Mouse (Mus musculus) CH12.LX (cell line): ENCODE data around the gene Grk5. TPM values are rescaled to one million over a fixed set of nuclear protein-coding genes. Genes with fewer than 3 reads are reported as not detected.

Experiments used
- DNase-seq: peaks from one replicate; pipeline ENCODE4 v3.0.0-alpha.2; 2013; ENCODE audit errors: extremely low read depth
- H3K27ac ChIP-seq: 2 replicates; pipeline ENCODE4 v1.5.1; 2012; ENCODE audit warnings: low read depth, mild to moderate bottlenecking, control low read depth, moderate library complexity; ENCODE audit not compliant: insufficient read depth
- H3K27me3 ChIP-seq: replicated peaks from 2 replicates; pipeline ENCODE3; 2012; ENCODE audit warnings: inconsistent platforms
- H3K36me3 ChIP-seq, 2 experiments: replicated peaks in 1 of 2; 2 replicates each; pipeline versions ENCODE3 to v1.6.1; 2012; ENCODE audit warnings: inconsistent platforms in 1 of 2, low read length in 1 of 2, mild to moderate bottlenecking in 1 of 2, mixed read lengths in 1 of 2, moderate library complexity in 1 of 2; ENCODE audit not compliant: control insufficient read depth in 1 of 2, insufficient read depth in 1 of 2
- H3K4me1 ChIP-seq, 2 experiments: 2 replicates each; pipeline ENCODE4 v1.6.1; 2012; ENCODE audit warnings: inconsistent platforms in 1 of 2, moderate library complexity in 1 of 2; ENCODE audit not compliant: insufficient read depth in 2 of 2, control insufficient read depth in 1 of 2
- H3K4me2 ChIP-seq: 2 replicates; pipeline ENCODE4 v1.6.1; 2012; ENCODE audit warnings: low read depth, mild to moderate bottlenecking, control low read depth; ENCODE audit not compliant: poor library complexity, insufficient read depth, severe bottlenecking
- H3K4me3 ChIP-seq, 3 experiments: fragments of 150-350 bp in 1 of 3; sonication (generic) in 1 of 3; replicated peaks in 1 of 3; 2 replicates each; pipeline versions ENCODE3 to v1.5.1; 2011 to 2012; ENCODE audit warnings: low read depth in 2 of 3, low read length in 2 of 3, mild to moderate bottlenecking in 2 of 3, moderate library complexity in 2 of 3, control low read depth in 1 of 3, improper control_type of control experiment in 1 of 3, inconsistent platforms in 1 of 3, mixed read lengths in 1 of 3; ENCODE audit not compliant: poor library complexity in 1 of 3
- H3K79me2 ChIP-seq: replicated peaks from 2 replicates; pipeline ENCODE4 v1.6.1; 2012; ENCODE audit warnings: mild to moderate bottlenecking, moderate library complexity; ENCODE audit not compliant: control insufficient read depth, poor library complexity, insufficient read depth, severe bottlenecking; ENCODE audit errors: extremely low read depth
- H3K9ac ChIP-seq: 2 replicates; pipeline ENCODE4 v1.6.1; 2012; ENCODE audit warnings: low read depth, mild to moderate bottlenecking, control low read depth, moderate library complexity; ENCODE audit not compliant: insufficient read depth
- H3K9me3 ChIP-seq: replicated peaks from 2 replicates; pipeline ENCODE3; 2012; ENCODE audit warnings: low read length, inconsistent platforms, mixed read lengths
- BHLHE40 ChIP-seq: IDR thresholded peaks from 2 replicates; pipeline ENCODE4 v1.6.1; 2011; ENCODE audit warnings: mild to moderate bottlenecking, low read depth, low read length, improper control_type of control experiment
- CHD1 ChIP-seq: IDR thresholded peaks from 2 replicates; pipeline ENCODE4 v1.6.1; 2012; ENCODE audit warnings: low read depth, low read length, improper control_type of control experiment, inconsistent platforms
- CTCF ChIP-seq, 2 experiments: IDR thresholded peaks in 1 of 2; conservative IDR thresholded peaks in 1 of 2; 2 replicates each; pipeline ENCODE4 v1.5.1; 2011 to 2012; ENCODE audit warnings: low read depth in 2 of 2, low read length in 2 of 2, improper control_type of control experiment in 1 of 2, inconsistent platforms in 1 of 2, mild to moderate bottlenecking in 1 of 2, moderate library complexity in 1 of 2
- E2F4 ChIP-seq: IDR thresholded peaks from 2 replicates; pipeline ENCODE4 v1.6.1; 2011; ENCODE audit warnings: low read depth, low read length, improper control_type of control experiment; ENCODE audit not compliant: insufficient replicate concordance
- EP300 ChIP-seq: IDR thresholded peaks from 2 replicates; pipeline ENCODE4 v1.6.1; 2011; ENCODE audit warnings: low read length, improper control_type of control experiment
- GABPA ChIP-seq: IDR thresholded peaks from 2 replicates; pipeline ENCODE4 v1.6.1; 2012; ENCODE audit warnings: low read depth, low read length, improper control_type of control experiment, inconsistent platforms; ENCODE audit not compliant: insufficient replicate concordance
- IRF4 ChIP-seq: IDR thresholded peaks from 2 replicates; pipeline ENCODE4 v1.6.1; 2014; ENCODE audit warnings: low read depth, mild to moderate bottlenecking, inconsistent platforms, low read length, improper control_type of control experiment
- JUND ChIP-seq: conservative IDR thresholded peaks from 2 replicates; pipeline ENCODE4 v1.6.1; 2011; ENCODE audit warnings: low read depth, low read length, improper control_type of control experiment
- KAT2A ChIP-seq: IDR thresholded peaks from 2 replicates; pipeline ENCODE4 v1.6.1; 2012; ENCODE audit warnings: low read length, improper control_type of control experiment, inconsistent platforms; ENCODE audit not compliant: insufficient replicate concordance
- MAFK ChIP-seq: IDR thresholded peaks from 2 replicates; pipeline ENCODE4 v1.6.1; 2011; ENCODE audit warnings: low read length, improper control_type of control experiment; ENCODE audit not compliant: insufficient replicate concordance
- MAX ChIP-seq: IDR thresholded peaks from 2 replicates; pipeline ENCODE4 v1.6.1; 2011; ENCODE audit warnings: low read length, improper control_type of control experiment
- MEF2A ChIP-seq: IDR thresholded peaks from 2 replicates; pipeline ENCODE4 v1.6.1; 2014; ENCODE audit warnings: low read depth, mild to moderate bottlenecking, inconsistent platforms, low read length, improper control_type of control experiment, borderline replicate concordance
- NELFE ChIP-seq: IDR thresholded peaks from 2 replicates; pipeline ENCODE4 v1.6.1; 2011; ENCODE audit warnings: low read depth, low read length, improper control_type of control experiment
- RAD21 ChIP-seq: IDR thresholded peaks from 2 replicates; pipeline ENCODE4 v1.6.1; 2011; ENCODE audit warnings: low read depth, mild to moderate bottlenecking, low read length, improper control_type of control experiment, moderate library complexity
- SIN3A ChIP-seq: IDR thresholded peaks from 2 replicates; pipeline ENCODE4 v1.6.1; 2012; ENCODE audit warnings: low read length, improper control_type of control experiment, inconsistent platforms
- SMC3 ChIP-seq: IDR thresholded peaks from 2 replicates; pipeline ENCODE4 v1.6.1; 2011; ENCODE audit warnings: low read depth, low read length, improper control_type of control experiment
- TBP ChIP-seq: conservative IDR thresholded peaks from 2 replicates; pipeline ENCODE4 v1.6.1; 2011; ENCODE audit warnings: low read depth, low read length, improper control_type of control experiment
- UBTF ChIP-seq: IDR thresholded peaks from 2 replicates; pipeline ENCODE4 v1.6.1; 2012; ENCODE audit warnings: low read depth, mild to moderate bottlenecking, inconsistent platforms, low read length, improper control_type of control experiment, moderate library complexity
- dilution Hi-C: fragments of 300-500 bp; cut with MboI; formaldehyde crosslinking; loops from 2 replicates; pipeline ENCODE4 v1.14.3; 2020; ENCODE audit warnings: low sequenced_read_pairs; ENCODE audit not compliant: extremely low pct_unique_long_range_greater_than_20kb, extremely low pct_ligation_motif_present
- in situ Hi-C: fragments of 300-500 bp; cut with MboI; formaldehyde crosslinking; loops from 3 replicates; pipeline ENCODE4 v1.14.3; 2019; ENCODE audit warnings: low sequenced_read_pairs, low pct_ligation_motif_present, low pct_unique_long_range_greater_than_20kb, mixed read lengths
- polyA plus RNA-seq: library from polyadenylated mRNA; unstranded; fragments of >175 nt; gene quantifications from 2 replicates; pipeline ENCODE4 v1.2.1, GENCODE M21; 2012; ENCODE audit warnings: low read depth; ENCODE audit not compliant: insufficient read length
- total RNA-seq, 2 experiments: library from RNA; depleted of rRNA; stranded (reverse); fragments of 300-350 nt in 1 of 2; fragments of >200 nt in 1 of 2; gene quantifications; 2 replicates each; pipeline ENCODE4 v1.2.3; 2012 to 2014

Gene Grk5
- total and polyA plus RNA-seq, 3 experiments: 5.7 to 11.5 (median 7.6) TPM

- H3K27me3 ChIP-seq: no peaks in the 10 kb centered on the region
- dilution Hi-C loops: no loop called here
- no peak overlapping the region for H3K4me3 ChIP-seq
Measured at GRCm38 (mm10) chr19:60972281-60973015, 82.9 kb downstream of the Grk5 start.

GRCm38 (mm10) chr19:60973508-60973907 lies 84.0 kb downstream of the Grk5 start:
- TF ChIP-seq TBP: no peak
- TF ChIP-seq CTCF (conservative IDR thresholded peaks at IDR 0.05 in 1 of 2, IDR thresholded peaks at IDR 0.05 in 1 of 2; ENCODE audit: low read depth in 2 of 2, low read length in 2 of 2): no peak
- no peak for TF ChIP-seq GABPA
- no peak for TF ChIP-seq EP300
- TF ChIP-seq NELFE: no peak
- TF ChIP-seq IRF4: no peak
- no peak for TF ChIP-seq SMC3
- no peak for TF ChIP-seq UBTF
- TF ChIP-seq KAT2A: no peak
- no peak for TF ChIP-seq MAFK
- TF ChIP-seq MEF2A: no peak
- no peak for TF ChIP-seq RAD21
- no peak for TF ChIP-seq SIN3A
- no peak for TF ChIP-seq E2F4
- TF ChIP-seq MAX: no peak
- TF ChIP-seq CHD1: no peak
- no peak for TF ChIP-seq BHLHE40
- no peak for DNase-seq
- Histone ChIP-seq H3K9me3 (no peaks in the 10 kb centered on the region), H3K4me3 (no peak overlapping the region), H3K4me1 (no peaks in the 10 kb centered on the region), H3K9ac (no peak overlapping the region), H3K27ac (no peak overlapping the region), H3K79me2 (no peaks in the 10 kb centered on the region), H3K36me3 (peaks cover 0 to 3% of the 10 kb centered on the region in 2 experiments), H3K4me2 (no peak overlapping the region), H3K27me3 (no peaks in the 10 kb centered on the region)
- dilution Hi-C loops (no loop called here), in situ Hi-C loops (no loop called here)

More at GRCm38 (mm10) chr19:60972281-60973015, 82.9 kb downstream of the Grk5 start:
- no peak for DNase-seq
- Histone ChIP-seq H3K4me1 (no peaks in the 10 kb centered on the region), H3K9me3 (no peaks in the 10 kb centered on the region), H3K27ac (no peak overlapping the region), H3K9ac (no peak overlapping the region), H3K36me3 (peaks cover 0 to 3% of the 10 kb centered on the region in 2 experiments), H3K79me2 (no peaks in the 10 kb centered on the region), H3K4me2 (no peak overlapping the region)
- in situ Hi-C loops: no loop called here
- TF ChIP-seq JUND: no peak
